Mouse (Mus musculus): ENCODE data around the gene Chmp5.

GRCm38 (mm10) chr4:40983686-40984085 lies 35.5 kb downstream of the Chmp5 start:
- TF ChIP-seq CTCF (IDR thresholded peaks at IDR 0.05; ENCODE audit: low read depth, low read length) (no peak), POLR2A (IDR thresholded peaks at IDR 0.05; ENCODE audit: extremely low read depth, insufficient read depth, low read length) (no peak)

Measured in liver, adult 2 months (tissue).